Mouse (Mus musculus) 3T3-L1 (cell line): ENCODE measurements around the gene Tmem199.
A peak's percentile ranks its signal among the peaks of the same experiment; 100 is the strongest.
"Not testable (repeated sequence)": the region's sequence is repeated elsewhere in the genome, so short reads cannot be mapped to it uniquely, and the experiment has no call there.

Experiments used
- DNase-seq: peaks from one replicate; pipeline ENCODE4 v3.0.0-alpha.2; 2015; ENCODE audit warnings: low read depth, low spot score

Tmem199 gene

GRCm38 (mm10) chr11:78512025-78512957, at the start of gene Tmem199, which contains the start of gene Poldip2:
Tmem199 (minus strand) TSS chr11:78512172.
Poldip2 (plus strand) TSS chr11:78512193.
- peak; percentile 91 for DNase-seq

- peak; percentile 84 for DNase-seq
These were observed 48.5 kb upstream of the Tmem199 start for GRCm38 (mm10) chr11:78560447-78560846.

- no peak for DNase-seq
These were observed 45.3 kb upstream of the Tmem199 start for GRCm38 (mm10) chr11:78557241-78557640.

GRCm38 (mm10) chr11:78556070-78556469, 44.1 kb upstream of the Tmem199 start:
- no peak for DNase-seq

- no peak for DNase-seq
These were observed 43.7 kb upstream of the Tmem199 start for GRCm38 (mm10) chr11:78555623-78556022.

GRCm38 (mm10) chr11:78551059-78551398, 39.1 kb upstream of the Tmem199 start:
- DNase-seq, result no peak

GRCm38 (mm10) chr11:78550168-78551058, 38.4 kb upstream of the Tmem199 start, which contains the start of gene Tmem97:
Tmem97 (minus strand) TSS chr11:78550777.
- peak; percentile 98 for DNase-seq

GRCm38 (mm10) chr11:78549491-78549987, 37.6 kb upstream of the Tmem199 start:
- peak; percentile 18 for DNase-seq

GRCm38 (mm10) chr11:78547718-78548460, 35.9 kb upstream of the Tmem199 start:
- peak; percentile 25 for DNase-seq

- DNase-seq, result no peak
These were observed 33.2 kb upstream of the Tmem199 start for GRCm38 (mm10) chr11:78545181-78545580.

GRCm38 (mm10) chr11:78544449-78545111, 32.6 kb upstream of the Tmem199 start:
- DNase-seq, result peak; percentile 36

GRCm38 (mm10) chr11:78540358-78540757, 28.4 kb upstream of the Tmem199 start:
- no peak for DNase-seq

- DNase-seq, result peak; percentile 28
These were observed 24.7 kb upstream of the Tmem199 start for GRCm38 (mm10) chr11:78536690-78537084.

- peak; percentile 100 for DNase-seq
These were observed 24.2 kb upstream of the Tmem199 start, which contains the start of the genes Tnfaip1 and Ift20 for GRCm38 (mm10) chr11:78536080-78536689. Tnfaip1 (minus strand) TSS chr11:78536332. Ift20 (plus strand) TSS chr11:78536361.

GRCm38 (mm10) chr11:78535376-78536079, 23.6 kb upstream of the Tmem199 start:
- DNase-seq, result peak; percentile 87

- DNase-seq, result no peak
These were observed 22.5 kb upstream of the Tmem199 start for GRCm38 (mm10) chr11:78534516-78534915.

GRCm38 (mm10) chr11:78531515-78531914, 19.5 kb upstream of the Tmem199 start:
- DNase-seq, result not testable (repeated sequence)

GRCm38 (mm10) chr11:78531046-78531445, 19.1 kb upstream of the Tmem199 start:
- no peak for DNase-seq

- DNase-seq, result no peak
These were observed 18.0 kb upstream of the Tmem199 start for GRCm38 (mm10) chr11:78530001-78530400.
